Mouse (Mus musculus): Measurements from ENCODE around the gene Olfr622.

DNA sequence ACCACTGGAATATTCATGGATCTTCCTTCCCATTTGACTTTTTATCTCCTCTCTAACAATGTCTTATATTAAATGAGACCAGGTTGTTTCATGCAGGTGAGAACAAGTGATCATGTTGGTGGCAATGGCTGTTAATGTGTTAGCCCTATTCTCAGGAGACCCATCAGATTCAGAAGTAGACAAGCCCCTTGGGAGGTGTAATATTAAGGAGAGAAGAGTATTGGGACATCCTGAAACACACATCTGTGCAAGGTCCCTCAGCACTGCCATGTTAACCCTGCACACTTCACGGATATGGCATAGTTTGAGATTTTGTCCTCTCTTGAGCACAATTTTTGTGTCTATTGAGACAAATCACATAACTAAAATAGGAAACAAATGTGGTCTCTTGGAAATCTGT, at the start of gene Olfr622:
- TF ChIP-seq ZC3H11A (IDR thresholded peaks at IDR 0.05; ENCODE audit: low read depth, low read length): no peak
- no peak for TF ChIP-seq POLR2AphosphoS5 (IDR thresholded peaks at IDR 0.05; ENCODE audit: borderline replicate concordance, low read depth, low read length)
- TF ChIP-seq CTCF (IDR thresholded peaks at IDR 0.05 in 2 of 3, conservative IDR thresholded peaks at IDR 0.05 in 1 of 3; ENCODE audit: control insufficient read depth in 1 of 3, insufficient read depth in 1 of 3, low read depth in 2 of 3, low read length in 3 of 3, poor library complexity in 1 of 3, severe bottlenecking in 1 of 3): no peak
- no peak for TF ChIP-seq EP300 (IDR thresholded peaks at IDR 0.05; ENCODE audit: low read depth in 1 of 2, low read length in 2 of 2)
- TF ChIP-seq ZNF384 (IDR thresholded peaks at IDR 0.05; ENCODE audit: low read depth, low read length): no peak
- TF ChIP-seq JUND (IDR thresholded peaks at IDR 0.05; ENCODE audit: low read depth, low read length): no peak
- TF ChIP-seq CHD1 (IDR thresholded peaks at IDR 0.05; ENCODE audit: low read depth, low read length): no peak
